Mouse (Mus musculus): ENCODE measurements around the gene Fat3. TPM values are rescaled to one million over a fixed set of nuclear protein-coding genes. Genes with fewer than 3 reads are reported as not detected.

Gene Fat3
- polyA plus RNA-seq, 1 experiment from 2014 or later: 0.54 TPM

GRCm38 (mm10) chr9:15866280-15867072, 634.6 kb downstream of the Fat3 start:
- Histone ChIP-seq H3K36me3 (ENCODE audit: control insufficient read depth, insufficient read depth, low read length) (no peaks in the 10 kb centered on the region), H3K9me3 (ENCODE audit: control insufficient read depth, low read length) (no peaks in the 10 kb centered on the region), H3K4me2 (ENCODE audit: low read depth, low read length) (no peak overlapping the region), H3K4me3 (ENCODE audit: low read length) (no peak overlapping the region), H3K27me3 (ENCODE audit: control insufficient read depth, insufficient read depth, low read depth, low read length) (no peaks in the 10 kb centered on the region), H3K27ac (ENCODE audit: low read length) (no peak overlapping the region), H3K4me1 (replicated peaks; ENCODE audit: control insufficient read depth, insufficient read depth, low read length) (no peaks in the 10 kb centered on the region; the same call in 1 of the 2 replicates), H3K9ac (ENCODE audit: low read length) (no peak overlapping the region)
- WGBS: 74% methylated on average over 10 of the region's 10 CpGs
- ATAC-seq (ENCODE audit: low read depth): no peak

GRCm38 (mm10) chr9:15861402-15861801, 639.7 kb downstream of the Fat3 start:
- Histone ChIP-seq H3K9ac (ENCODE audit: low read length) (no peak overlapping the region), H3K27me3 (ENCODE audit: control insufficient read depth, insufficient read depth, low read depth, low read length) (no peaks in the 10 kb centered on the region), H3K4me2 (ENCODE audit: low read depth, low read length) (no peak overlapping the region), H3K4me1 (replicated peaks; ENCODE audit: control insufficient read depth, insufficient read depth, low read length) (no peaks in the 10 kb centered on the region), H3K9me3 (ENCODE audit: control insufficient read depth, low read length) (no peaks in the 10 kb centered on the region), H3K36me3 (ENCODE audit: control insufficient read depth, insufficient read depth, low read length) (no peaks in the 10 kb centered on the region), H3K27ac (ENCODE audit: low read length) (no peak overlapping the region), H3K4me3 (ENCODE audit: low read length) (no peak overlapping the region)
- WGBS: 67% methylated on average over 5 of the region's 5 CpGs
- no peak for ATAC-seq (ENCODE audit: low read depth)
